Mouse (Mus musculus) urinary bladder, adult 18-20 months (tissue): Measurements from ENCODE around the gene Fam19a4.

ENCODE experiments used
- DNase-seq, 2 experiments: peaks; one replicate each; pipeline ENCODE4 v3.0.0; 2022; ENCODE audit warnings: low spot score in 2 of 2, mixed read lengths in 2 of 2

Fam19a4 gene

DNA sequence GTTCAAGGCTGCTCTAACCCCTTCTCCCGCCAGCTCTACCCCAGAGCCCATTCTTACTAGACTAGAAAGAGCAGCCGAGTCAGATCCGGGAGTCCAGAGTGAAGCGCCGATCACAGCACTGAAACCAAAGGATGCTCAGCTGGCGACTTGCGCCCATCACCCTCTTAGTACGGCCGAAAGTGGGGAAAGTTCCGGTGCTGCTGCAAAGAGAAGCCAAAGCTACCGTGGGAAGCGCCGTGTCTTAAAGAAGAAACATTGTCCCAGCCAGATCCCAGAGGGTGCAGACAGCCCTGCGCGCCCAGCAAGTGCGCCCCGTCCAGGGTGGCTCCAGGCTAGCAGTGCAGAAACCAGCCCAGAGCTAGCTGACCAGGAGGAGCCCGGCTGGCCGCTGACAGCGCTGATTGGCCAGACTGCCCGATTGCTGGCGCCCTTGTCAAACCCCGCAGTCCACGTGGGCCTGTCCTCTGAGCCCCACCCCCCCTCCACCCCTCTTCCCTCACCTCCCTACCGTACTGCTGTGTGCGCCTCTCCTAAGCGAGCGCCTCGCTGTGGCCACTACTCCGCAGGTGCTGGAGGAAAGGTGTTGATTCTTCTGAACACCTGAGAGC lies at the start of gene Fam19a4:
Fam19a4 (minus strand) TSS at position 340 of the 608 bp plus-strand sequence.
- DNase-seq, result no peak

DNA sequence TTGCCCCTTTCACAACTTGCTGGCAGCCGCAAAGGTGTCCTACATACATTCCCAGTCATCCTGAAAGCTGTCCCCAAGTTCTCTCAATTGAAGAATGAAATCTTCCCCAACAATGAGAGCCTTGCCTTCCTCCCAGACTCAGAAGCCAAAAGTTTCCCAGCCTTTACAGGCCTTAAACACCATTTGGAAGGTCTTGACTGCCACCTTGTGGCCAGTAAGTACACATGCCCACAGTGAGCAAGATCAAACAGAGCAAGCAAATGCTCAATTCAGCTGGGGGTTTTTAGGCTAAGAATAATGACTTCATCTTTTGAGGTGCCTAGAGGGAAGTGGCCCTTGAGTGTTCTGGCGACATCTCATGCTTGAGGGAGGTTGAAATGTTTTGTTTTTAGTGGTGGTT lies 46.6 kb upstream of the Fam19a4 start:
- DNase-seq, result no peak

DNA sequence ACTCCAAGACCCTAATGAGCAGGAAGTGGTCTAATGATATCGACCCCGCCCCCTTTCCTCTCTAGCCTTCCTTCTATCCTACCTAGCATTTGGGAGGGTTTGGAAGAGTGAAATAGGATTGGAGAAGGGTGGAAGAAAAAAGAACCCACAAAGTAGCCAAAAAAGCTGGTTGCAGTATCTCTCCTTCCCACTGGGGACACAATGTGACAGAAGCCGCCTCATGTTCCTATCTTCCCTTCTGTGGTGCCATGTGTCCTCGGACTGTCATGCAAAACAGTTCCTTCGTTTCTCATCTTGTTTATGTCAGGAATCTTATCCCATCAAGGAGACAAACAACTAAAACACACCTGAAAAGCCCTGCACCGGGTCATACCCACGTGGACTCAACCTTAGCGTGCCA lies 45.9 kb upstream of the Fam19a4 start:
- no peak for DNase-seq

DNA sequence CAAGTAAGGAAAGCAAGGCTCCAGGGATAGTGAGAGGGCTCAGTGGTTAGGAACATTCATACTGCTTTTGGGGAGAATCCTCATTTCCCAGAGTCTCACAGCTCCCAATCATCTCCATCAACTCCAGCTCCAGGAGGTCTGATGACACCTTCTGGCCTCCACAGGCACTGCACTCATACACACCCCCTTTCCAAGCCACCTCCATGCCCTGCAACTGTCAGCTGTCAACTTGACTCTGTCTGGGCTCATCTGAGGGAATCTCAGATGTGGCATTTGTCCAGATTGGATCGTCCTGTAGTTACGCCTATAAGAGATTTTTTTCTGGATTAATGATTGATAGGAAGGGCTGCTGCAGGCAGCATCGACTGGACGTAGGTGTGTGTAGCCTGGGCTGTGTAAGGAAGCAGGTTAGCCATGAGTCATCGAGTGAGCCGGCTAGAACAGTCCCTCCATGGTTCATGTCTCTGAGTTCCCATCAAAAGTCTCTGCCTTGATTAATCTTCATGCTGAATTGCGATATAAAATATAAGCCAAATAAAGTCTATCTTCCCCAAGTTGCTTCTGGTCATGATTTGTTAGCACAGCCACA lies 44.1 kb upstream of the Fam19a4 start:
- no peak for DNase-seq

- no peak for DNase-seq
Observed at GRCm38 (mm10) chr6:97101958-97102702, 41.9 kb upstream of the Fam19a4 start.

- no peak for DNase-seq
Observed at GRCm38 (mm10) chr6:97101190-97101957, 41.2 kb upstream of the Fam19a4 start.

DNA sequence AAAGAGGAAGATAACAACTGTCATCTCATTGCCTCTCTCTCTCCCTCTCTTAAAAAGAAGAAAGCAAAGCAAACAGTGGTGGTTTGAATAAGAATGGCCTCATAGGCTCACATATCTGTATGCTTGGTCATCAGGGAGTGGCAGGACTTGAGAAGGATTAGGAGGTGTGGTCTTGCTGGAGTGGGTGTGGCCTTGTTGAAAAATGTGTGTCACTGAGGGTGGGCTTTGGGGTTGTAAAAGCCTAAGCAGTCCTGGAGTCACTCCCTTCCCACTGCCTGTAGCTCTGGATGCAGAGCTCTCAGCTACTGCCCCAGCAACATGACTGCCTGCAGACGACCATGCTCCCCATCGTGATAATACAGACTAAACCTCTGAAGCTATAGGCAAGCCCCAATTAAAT lies 22.1 kb upstream of the Fam19a4 start:
- DNase-seq, result no peak

DNA sequence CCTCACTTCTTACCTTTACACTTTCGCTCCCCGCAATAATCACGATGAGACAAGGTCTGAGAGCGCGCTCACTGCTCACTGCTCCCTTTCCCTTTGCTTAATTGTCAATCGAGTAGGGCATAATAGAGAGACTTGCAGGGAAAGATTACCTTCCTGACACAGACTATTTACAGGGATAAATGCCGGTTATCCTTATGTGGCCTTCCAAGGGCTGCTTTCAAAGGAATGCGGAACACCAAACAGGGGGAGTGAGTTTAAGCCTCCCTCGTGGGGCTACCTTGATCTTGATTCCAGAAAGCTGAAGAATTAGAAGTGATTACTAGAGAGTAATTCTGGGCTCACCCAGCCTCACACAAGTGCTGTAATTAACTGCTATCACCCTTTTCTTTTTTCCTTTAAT lies 19.8 kb upstream of the Fam19a4 start:
- no peak for DNase-seq

- no peak for DNase-seq
Observed at GRCm38 (mm10) chr6:97059599-97059998, 614 bp downstream of the Fam19a4 start.

DNA sequence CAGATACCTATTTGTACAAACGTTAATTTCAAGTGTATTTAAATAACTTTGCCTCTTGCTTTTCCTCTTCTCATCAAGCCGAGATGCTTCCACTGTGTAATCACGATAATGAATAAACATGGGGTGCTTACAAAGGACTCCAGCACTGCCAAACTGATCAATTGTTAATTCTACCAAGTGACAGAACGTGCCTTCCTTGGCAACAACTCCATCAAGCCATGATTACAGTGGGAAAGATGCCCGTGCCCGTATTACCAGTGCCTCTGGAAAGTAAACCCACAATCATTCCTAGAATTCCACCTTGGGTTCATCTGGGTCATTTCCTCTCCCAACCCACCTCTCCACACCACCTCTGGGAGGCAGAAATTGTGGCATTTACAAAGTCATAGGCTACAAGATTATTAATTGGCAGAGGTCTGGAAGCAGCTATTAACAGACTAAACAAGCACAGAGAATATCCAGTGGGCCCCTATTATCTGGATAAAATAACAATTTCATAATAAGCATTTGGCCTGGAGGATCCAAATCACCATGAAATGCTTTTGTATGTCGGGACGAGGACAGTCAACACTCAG lies 7.9 kb downstream of the Fam19a4 start:
- no peak for DNase-seq

DNA sequence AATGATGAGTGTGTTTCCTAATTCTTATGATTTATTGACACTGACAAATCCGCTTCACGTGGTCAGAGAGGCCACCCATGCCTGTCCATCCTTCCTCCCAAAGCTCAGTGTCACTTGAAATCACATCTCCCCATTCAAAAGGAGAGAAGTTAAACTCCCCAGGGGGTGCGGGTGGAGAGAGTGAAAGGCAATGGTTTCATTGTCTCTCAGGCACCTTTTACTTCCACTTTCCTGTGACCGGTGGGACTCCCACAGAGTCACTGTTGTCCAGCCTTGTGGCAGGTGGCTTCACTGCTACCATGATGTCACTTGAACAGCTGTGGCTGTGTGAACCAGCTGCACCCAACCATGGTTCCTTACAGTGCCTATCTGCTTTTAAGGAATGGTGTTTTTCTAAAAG lies 11.8 kb downstream of the Fam19a4 start:
- no peak for DNase-seq

DNA sequence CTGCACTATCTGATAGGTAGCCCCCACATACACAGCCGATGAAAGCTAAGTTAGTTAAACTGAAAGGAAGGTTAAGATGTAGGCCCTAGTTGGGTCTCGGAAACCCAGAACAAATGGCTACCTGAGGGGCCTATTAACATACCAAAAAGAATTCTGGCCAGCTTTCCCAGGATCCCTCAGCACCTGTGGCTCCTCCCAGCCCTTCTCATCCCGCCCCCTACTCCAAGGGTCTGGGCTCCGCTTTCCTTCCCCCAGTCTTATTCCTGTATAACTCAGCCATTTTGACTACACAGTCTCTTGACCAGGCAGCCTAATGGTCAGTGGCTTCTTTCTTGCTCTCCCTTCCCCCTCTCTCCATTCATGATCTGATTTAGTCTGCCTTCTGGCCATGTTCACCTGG lies 13.7 kb downstream of the Fam19a4 start:
- DNase-seq, result no peak

DNA sequence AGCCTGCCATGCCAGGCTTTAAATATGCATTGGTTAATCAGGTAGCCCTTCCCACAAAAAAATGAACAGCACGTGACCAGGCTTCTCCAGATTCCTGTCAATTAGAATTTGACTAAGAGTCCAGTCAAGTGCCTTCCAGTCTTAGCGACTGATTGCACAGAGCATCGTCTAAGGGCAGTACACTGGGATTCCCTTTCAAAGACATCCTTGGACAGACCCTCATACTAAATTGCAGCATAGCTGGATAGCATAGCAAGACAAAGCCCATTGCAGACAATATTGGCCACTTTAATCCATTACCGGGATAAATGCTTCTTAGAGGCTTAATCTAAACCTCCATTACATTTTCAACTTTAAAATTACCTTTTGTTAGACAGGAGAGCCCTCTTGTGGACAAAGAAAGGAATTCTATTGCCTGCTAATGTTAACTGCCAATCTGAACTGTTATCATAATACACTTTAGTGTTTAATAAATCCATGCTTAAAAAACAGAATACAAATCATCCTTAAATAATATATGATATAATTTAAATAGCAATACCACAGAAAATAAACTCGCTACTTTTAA lies 33.0 kb downstream of the Fam19a4 start:
- DNase-seq, result no peak

DNA sequence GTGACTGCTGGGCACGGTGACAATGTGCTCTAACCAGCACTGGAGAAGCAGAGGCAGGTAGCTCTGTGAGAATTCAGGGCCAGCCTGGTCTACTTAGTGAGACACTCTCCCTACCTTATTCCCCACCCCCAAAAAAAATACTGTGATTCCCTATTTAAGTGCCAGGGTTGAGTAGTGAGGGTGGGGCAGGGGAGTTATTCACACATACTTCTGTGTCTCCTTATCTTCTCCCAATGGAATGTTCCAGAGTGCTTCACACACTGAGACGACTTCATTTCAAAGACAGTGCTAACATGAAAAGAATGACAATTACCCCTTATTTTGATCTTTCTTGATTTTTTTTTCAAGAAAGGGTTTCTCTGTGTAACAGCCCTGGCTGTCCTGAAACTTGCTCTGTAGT lies 40.9 kb downstream of the Fam19a4 start:
- no peak for DNase-seq

- no peak for DNase-seq
Observed at GRCm38 (mm10) chr6:97016711-97017110, 43.5 kb downstream of the Fam19a4 start.

- no peak for DNase-seq
Observed at GRCm38 (mm10) chr6:97016018-97016417, 44.2 kb downstream of the Fam19a4 start.

DNA sequence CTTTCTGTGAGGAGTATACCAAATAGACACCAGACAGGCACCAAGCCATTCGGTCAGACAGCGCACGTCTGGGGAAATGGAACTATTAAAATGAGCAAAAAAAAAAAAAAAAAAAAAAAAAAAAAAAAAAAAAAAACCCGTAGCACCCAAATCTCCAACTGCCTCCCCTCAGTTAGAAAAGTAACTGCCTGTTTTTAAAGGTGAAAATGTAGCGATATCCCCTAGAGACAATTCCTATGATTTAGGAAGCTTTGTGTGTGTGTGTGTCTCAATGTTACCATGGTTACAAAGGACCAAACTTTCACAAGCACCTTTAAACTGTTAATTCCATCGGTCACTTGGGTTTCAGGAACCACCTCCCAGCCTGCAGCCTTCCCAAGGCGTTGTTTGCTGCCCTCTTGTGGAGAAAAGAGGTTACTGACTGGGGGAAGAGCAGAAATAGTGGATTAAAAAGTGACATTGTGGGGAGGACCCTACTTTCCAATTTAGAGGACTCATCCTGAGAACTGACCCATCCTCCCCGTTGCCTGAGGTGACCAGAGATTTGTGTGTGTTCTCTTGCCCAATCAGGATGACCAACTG lies 53.6 kb downstream of the Fam19a4 start:
- peak in 1 of 2 experiments; percentile 3 for DNase-seq

DNA sequence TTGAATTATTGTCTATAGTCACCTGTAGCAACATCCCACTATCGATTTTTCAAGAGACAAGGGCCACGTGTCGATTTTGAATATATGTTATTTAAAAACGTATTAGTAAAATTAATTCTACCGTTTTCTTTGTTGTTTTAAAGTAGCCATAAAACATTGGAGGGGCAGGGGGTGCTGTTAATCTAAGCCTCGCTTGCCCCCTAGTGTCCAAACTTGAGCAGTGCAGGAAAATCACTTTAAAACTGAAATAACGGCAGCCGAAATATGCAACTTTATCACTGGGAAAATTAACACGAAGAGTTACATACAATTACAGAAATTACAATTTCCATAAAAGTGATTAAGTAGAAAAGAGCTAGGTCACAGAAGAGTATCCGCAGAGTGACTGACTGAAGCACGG lies 55.2 kb downstream of the Fam19a4 start:
- DNase-seq, result no peak

DNA sequence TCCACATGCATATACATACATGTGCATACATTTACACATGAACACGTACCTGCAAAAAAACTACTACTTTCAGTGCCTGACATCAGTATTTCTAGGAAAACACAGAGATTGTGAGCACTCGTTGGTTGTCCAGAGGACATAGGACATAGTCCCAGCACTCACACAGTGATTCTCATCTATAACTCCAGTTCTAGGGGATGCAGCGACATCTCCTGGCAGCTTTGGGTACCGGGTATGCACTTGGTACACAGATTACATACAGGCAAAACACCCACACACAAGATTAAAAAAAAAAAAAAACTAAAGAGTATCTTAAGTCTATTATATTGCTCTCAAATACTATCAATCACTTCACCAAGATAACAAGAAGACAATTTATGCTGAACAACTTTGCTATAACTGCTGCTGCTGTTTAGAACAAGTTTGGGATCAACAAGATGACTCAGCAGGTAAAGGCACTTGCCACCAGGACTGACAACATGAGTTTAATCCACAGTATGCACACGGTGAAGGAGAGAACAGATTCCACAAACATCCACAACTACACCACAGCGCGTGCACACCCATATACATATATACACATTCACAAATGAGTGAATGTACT lies 64.6 kb downstream of the Fam19a4 start:
- no peak for DNase-seq

GRCm38 (mm10) chr6:96991741-96992140 lies 68.5 kb downstream of the Fam19a4 start:
- DNase-seq, result no peak

GRCm38 (mm10) chr6:96977537-96977936 lies 82.7 kb downstream of the Fam19a4 start:
- no peak for DNase-seq
